Comparison of ENCODE assay signal across 11 mouse cellular contexts in the genomic region with DNA sequence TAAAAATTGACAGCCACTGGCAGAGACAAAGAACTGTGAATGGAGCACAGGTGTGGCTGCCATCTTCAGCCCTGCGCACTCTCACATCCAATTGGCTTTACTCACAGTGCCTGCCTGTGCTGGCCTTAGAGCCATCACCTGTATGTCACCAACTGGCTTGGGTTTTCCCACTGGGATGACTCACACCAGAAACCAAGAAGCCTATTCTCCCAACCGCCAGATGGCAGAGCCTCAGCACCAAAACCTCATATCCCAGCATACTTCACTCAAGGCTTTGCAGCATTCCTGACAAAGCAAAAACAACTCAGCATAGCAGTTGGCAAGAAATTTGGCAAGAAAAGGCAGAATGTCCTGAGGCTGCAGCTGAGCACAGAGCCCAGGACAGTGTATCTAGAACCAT. TPM values are rescaled to one million over a fixed set of nuclear protein-coding genes. Genes with fewer than 3 reads are reported as not detected.
DNase-seq lines count a peak whose midpoint lies in the region; ATAC-seq and TF ChIP-seq lines count a peak whose summit lies in the region.
"Had no signal": no experiment of that assay in that cellular context is flagged by ENCODE, and none has a peak within 500 bp of the region (broad histone marks: within the 10 kb centered on the region; RNA-seq: fewer than 3 reads in every experiment).

No protein-coding gene starts in this region.

- no peak for DNase-seq in heart, adult 2 months
- no peak for DNase-seq in heart, postnatal 10 days
- peak; percentile 33 for DNase-seq in MN1 (ENCODE audit: low spot score)
- peak; percentile 79 to 90 for DNase-seq in cerebellum, adult 2 months
- peak; percentile 23 to 30 for DNase-seq in layer of hippocampus, postnatal 25 days (ENCODE audit: extremely low spot score in 1 of 2, low spot score in 1 of 2)
- DNase-seq in urinary bladder, postnatal 4 days (ENCODE audit: low spot score in 2 of 2) = no peak
- DNase-seq in kidney, postnatal 4 days = no peak
- DNase-seq: heart, postnatal 36 days had no signal

- H3K4me3 ChIP-seq in heart, adult 2 months = no peak overlapping the region
- no peak overlapping the region for H3K4me3 ChIP-seq in cerebellum, adult 2 months (replicated peaks; ENCODE audit: insufficient read depth, low read depth, low read length)
- no peak overlapping the region for H3K4me3 ChIP-seq in kidney, embryonic 16.5 days (ENCODE audit: low read length)
- H3K4me3 ChIP-seq: embryonic facial prominence, embryonic 12.5 days; liver, embryonic 15.5 days had no signal

- peak; percentile 36 for TF ChIP-seq CTCF in heart, adult 2 months (IDR thresholded peaks at IDR 0.05)
- TF ChIP-seq CTCF in cerebellum, adult 2 months (IDR thresholded peaks at IDR 0.05; ENCODE audit: borderline replicate concordance, insufficient read depth, low read depth, low read length) = peak; percentile 82

- no peaks in the 10 kb centered on the region for H3K9me3 ChIP-seq in kidney, embryonic 16.5 days (ENCODE audit: low read length)
- H3K9me3 ChIP-seq: embryonic facial prominence, embryonic 12.5 days; liver, embryonic 15.5 days had no signal

- 90% methylated on average over 2 of the region's 2 CpGs for WGBS in heart, adult 2 months
- 6% methylated on average over 2 of the region's 2 CpGs for WGBS in cerebellum, adult 2 months
- 89% methylated on average over 2 of the region's 2 CpGs for whole genome bisulfite sequencing in kidney, embryonic 16.5 days

- ATAC-seq in kidney, embryonic 16.5 days (ENCODE audit: low FRiP score, low TSS enrichment) = no peak

- no peaks in the 10 kb centered on the region for H3K79me2 ChIP-seq in heart, adult 2 months (replicated peaks; ENCODE audit: control insufficient read depth, insufficient read depth, low read length)

- TF ChIP-seq EP300 in heart, adult 2 months (IDR thresholded peaks at IDR 0.05; ENCODE audit: insufficient read depth, low read depth, low read length) = no peak

- TF ChIP-seq POLR2A in heart, adult 2 months (IDR thresholded peaks at IDR 0.05; ENCODE audit: insufficient read depth, low read depth, low read length) = no peak
- no peak for TF ChIP-seq POLR2A in cerebellum, adult 2 months (IDR thresholded peaks at IDR 0.05; ENCODE audit: borderline replicate concordance, insufficient read depth, low read length)

- H3K9ac ChIP-seq in heart, adult 2 months (ENCODE audit: low read depth, low read length) = no peak overlapping the region
- H3K9ac ChIP-seq in kidney, embryonic 16.5 days (replicated peaks; ENCODE audit: low read length) = no peak overlapping the region
- H3K9ac ChIP-seq: embryonic facial prominence, embryonic 12.5 days; liver, embryonic 15.5 days had no signal

- no peak overlapping the region for H3K27ac ChIP-seq in heart, adult 2 months
- H3K27ac ChIP-seq in cerebellum, adult 2 months (ENCODE audit: insufficient read depth, low read length) = no peak overlapping the region
- H3K27ac ChIP-seq in kidney, embryonic 16.5 days (ENCODE audit: low read length) = no peak overlapping the region
- H3K27ac ChIP-seq: embryonic facial prominence, embryonic 12.5 days; liver, embryonic 15.5 days had no signal

- intact Hi-C loops in heart, adult 2 months (cut with DNase I) = no loop called here
- intact Hi-C loops in heart, postnatal 10 days (cut with DNase I) = no loop called here

- no peaks in the 10 kb centered on the region for H3K36me3 ChIP-seq in heart, adult 2 months (ENCODE audit: control insufficient read depth, insufficient read depth, low read length)
- peaks cover 46% of the 10 kb centered on the region for H3K36me3 ChIP-seq in kidney, embryonic 16.5 days (ENCODE audit: insufficient read depth, low read length)

- H3K4me1 ChIP-seq in heart, adult 2 months (ENCODE audit: control insufficient read depth, insufficient read depth, low read length) = no peaks in the 10 kb centered on the region
- H3K4me1 ChIP-seq in cerebellum, adult 2 months (ENCODE audit: control insufficient read depth, insufficient read depth, low read length) = no peaks in the 10 kb centered on the region; the same call in none of the 2 replicates
- no peaks in the 10 kb centered on the region for H3K4me1 ChIP-seq in kidney, embryonic 16.5 days (ENCODE audit: insufficient read depth, low read length)
- H3K4me1 ChIP-seq: embryonic facial prominence, embryonic 12.5 days; liver, embryonic 15.5 days had no signal

- H3K4me2 ChIP-seq in kidney, embryonic 16.5 days (replicated peaks; ENCODE audit: low read depth, low read length) = no peak overlapping the region
- H3K4me2 ChIP-seq: embryonic facial prominence, embryonic 12.5 days; liver, embryonic 15.5 days had no signal

- H3K27me3 ChIP-seq in heart, adult 2 months (ENCODE audit: control insufficient read depth, insufficient read depth, low read length) = no peaks in the 10 kb centered on the region
- H3K27me3 ChIP-seq in cerebellum, adult 2 months (ENCODE audit: control insufficient read depth, insufficient read depth, low read length) = no peaks in the 10 kb centered on the region
- no peaks in the 10 kb centered on the region for H3K27me3 ChIP-seq in kidney, embryonic 16.5 days (ENCODE audit: insufficient read depth, low read length)
- H3K27me3 ChIP-seq: embryonic facial prominence, embryonic 12.5 days; liver, embryonic 15.5 days had no signal

RNA-seq across cellular contexts. Expression of a gene that starts 48.2 kb away (rescaled TPM):
- total RNA-seq in heart, adult 2 months (2021) = 10 to 100 TPM; 28.3 to 29.4 TPM
- polyA plus RNA-seq in heart, adult 2 months (2012; rRNA removed) = 13.0 and 25.6 TPM in 2 replicates
- 10 to 100 TPM; 51.6 to 57.8 TPM for total RNA-seq in heart, postnatal 10 days (2021)
- 57.9 and 59.4 TPM in 2 replicates for polyA plus RNA-seq in cerebellum, adult 2 months (2012; rRNA removed)
- total RNA-seq in layer of hippocampus, postnatal 25 days (2021) = 100 to 1,000 TPM; 130 to 154 TPM
- 64.0 and 71.5 TPM in 2 replicates for polyA plus RNA-seq in kidney, embryonic 16.5 days (2015; fragmentation: Nextera tagmentation; extraction: Ambion mirVana)

RNA-seq across cellular contexts. Expression of a gene that starts 52.1 kb away (rescaled TPM):
- total RNA-seq in heart, adult 2 months (2021) = 1 to 10 TPM; 5.2 to 6.4 TPM
- 2.0 and 2.3 TPM in 2 replicates for polyA plus RNA-seq in heart, adult 2 months (2012; rRNA removed)
- 1 to 10 TPM; 8.0 to 9.5 TPM for total RNA-seq in heart, postnatal 10 days (2021)
- polyA plus RNA-seq in cerebellum, adult 2 months (2012; rRNA removed) = 6.4 and 6.8 TPM in 2 replicates
- 1 to 10 TPM; 6.1 to 6.4 TPM for total RNA-seq in layer of hippocampus, postnatal 25 days (2021)
- polyA plus RNA-seq in kidney, embryonic 16.5 days (2015; fragmentation: Nextera tagmentation; extraction: Ambion mirVana) = 12.1 and 15.6 TPM in 2 replicates

RNA-seq across cellular contexts. Expression of a gene that starts 52.6 kb away (rescaled TPM):
- total RNA-seq in heart, adult 2 months (2021) = 10 to 100 TPM; 13.7 to 14.3 TPM
- polyA plus RNA-seq in heart, adult 2 months (2012; rRNA removed) = 18.5 and 22.8 TPM in 2 replicates
- 10 to 100 TPM; 16.1 to 18.0 TPM for total RNA-seq in heart, postnatal 10 days (2021)
- 40.2 and 47.4 TPM in 2 replicates for polyA plus RNA-seq in cerebellum, adult 2 months (2012; rRNA removed)
- total RNA-seq in layer of hippocampus, postnatal 25 days (2021) = 10 to 100 TPM; 34.8 to 37.8 TPM
- 56.9 and 69.4 TPM in 2 replicates for polyA plus RNA-seq in kidney, embryonic 16.5 days (2015; fragmentation: Nextera tagmentation; extraction: Ambion mirVana)

Comparison
In these comparisons a context has a peak if more than half of its experiments do, and no peak if none do; other contexts are left out.
1. DNase-seq: peak in MN1 (single experiment), cerebellum, adult 2 months (2 of 2) and layer of hippocampus, postnatal 25 days (2 of 2); none in heart, adult 2 months (0 of 2), heart, postnatal 10 days (0 of 2), urinary bladder, postnatal 4 days (0 of 2) and kidney, postnatal 4 days (0 of 2).